Mouse (Mus musculus) heart, postnatal 0 days (tissue): Measurements from ENCODE around the gene Ptbp1. TPM values are rescaled to one million over a fixed set of nuclear protein-coding genes. Genes with fewer than 3 reads are reported as not detected.

Source experiments
- ATAC-seq: fragments of 200-750 bp; cut with Nextera tagmentation; 2 replicates; pipeline ENCODE4 v1.8.0; 2017; ENCODE audit warnings: low read depth, moderate number of reproducible peaks, moderate library complexity; ENCODE audit not compliant: insufficient read depth
- DNase-seq: peaks from one replicate; pipeline ENCODE4 v3.0.0-alpha.2; 2016; ENCODE audit warnings: low spot score
- H3K27ac ChIP-seq: fragments of 300-500 bp; sonication (generic); 2 replicates; pipeline ENCODE4 v1.5.1; 2014; ENCODE audit warnings: low read depth, mild to moderate bottlenecking
- H3K27me3 ChIP-seq: fragments of 300-500 bp; sonication (generic); 2 replicates; pipeline ENCODE4 v1.6.1; 2014; ENCODE audit warnings: low read length, mixed read lengths; ENCODE audit not compliant: control insufficient read depth, insufficient read depth
- H3K36me3 ChIP-seq: fragments of 300-500 bp; sonication (generic); replicated peaks from 2 replicates; pipeline ENCODE4 v1.6.1; 2014; ENCODE audit warnings: low read length, mixed read lengths; ENCODE audit not compliant: control insufficient read depth, insufficient read depth
- H3K4me1 ChIP-seq: fragments of 300-500 bp; sonication (generic); 2 replicates; pipeline ENCODE4 v1.6.1; 2014; ENCODE audit warnings: antibody characterized with exemption; ENCODE audit not compliant: control insufficient read depth, insufficient read depth
- H3K4me2 ChIP-seq: fragments of 300-500 bp; sonication (generic); 2 replicates; pipeline ENCODE4 v1.6.1; 2014; ENCODE audit warnings: low read depth, mild to moderate bottlenecking, low read length, moderate library complexity
- H3K4me3 ChIP-seq: fragments of 300-500 bp; sonication (generic); 2 replicates; pipeline ENCODE4 v1.5.1; 2014; ENCODE audit warnings: low read depth, low read length
- H3K9ac ChIP-seq: fragments of 300-500 bp; sonication (generic); replicated peaks from 2 replicates; pipeline ENCODE4 v1.6.1; 2014; ENCODE audit warnings: low read depth, low read length, mixed read lengths
- H3K9me3 ChIP-seq: fragments of 300-500 bp; sonication (generic); replicated peaks from 2 replicates; pipeline ENCODE4 v1.6.1; 2016; ENCODE audit warnings: low read length; ENCODE audit not compliant: control insufficient read depth
- CTCF ChIP-seq: IDR thresholded peaks from 2 replicates; pipeline ENCODE4 v1.5.1; 2016; ENCODE audit warnings: antibody characterized with exemption, control low read depth, low read depth
- EP300 ChIP-seq: IDR thresholded peaks from 2 replicates; pipeline ENCODE4 v1.6.1; 2016; ENCODE audit warnings: antibody characterized with exemption, low read depth
- WGBS: fragments of 180-500 bp; shearing (Covaris S2); extraction: QIAGEN DNeasy Blood & Tissue Kit; methylation state at CpG from one replicate; pipeline ENCODE4 v1.1.7; 2014; 5-methylcytosine and 5-hydroxymethylcytosine counted together
- polyA plus RNA-seq: library from polyadenylated mRNA; unstranded; fragments of >200 nt; fragmentation: Nextera tagmentation; extraction: Ambion mirVana; gene quantifications from 2 replicates; pipeline ENCODE4 v1.2.1, GENCODE M21; 2015
- total RNA-seq: library from RNA; depleted of rRNA; stranded (reverse); fragments of >200 nt; gene quantifications from 2 replicates; pipeline ENCODE4 v1.2.3, GENCODE M21; 2014; ENCODE audit warnings: low replicate concordance

The Ptbp1 gene
- total and polyA plus RNA-seq, 2 experiments from 2014 or later = 40.4 to 186 TPM

DNA sequence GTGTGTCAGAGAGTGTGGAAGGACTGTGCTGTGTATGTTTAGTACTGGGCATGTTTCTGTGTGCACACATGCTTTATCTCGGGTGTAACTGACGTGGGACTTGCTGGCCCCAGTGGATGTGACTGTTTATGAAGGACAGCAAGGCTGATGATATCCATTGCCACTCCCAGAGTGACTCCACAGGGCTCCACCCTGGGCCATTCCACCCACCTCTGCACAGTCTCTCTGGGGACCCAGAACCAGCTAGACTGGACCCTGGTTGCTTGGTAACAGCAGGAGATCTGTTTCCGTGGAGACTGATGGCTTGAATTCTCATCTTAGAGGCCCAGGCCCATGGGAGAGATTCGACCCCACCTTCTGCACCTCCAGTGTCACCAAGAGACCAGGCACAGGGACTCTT is 36.0 kb upstream of the Ptbp1 start:
- 64% methylated on average over 4 of the region's 4 CpGs for WGBS
- H3K27ac ChIP-seq = no peak overlapping the region
- no peak overlapping the region for H3K9ac ChIP-seq
- H3K4me1 ChIP-seq = no peaks in the 10 kb centered on the region
- TF ChIP-seq CTCF (no peak), EP300 (no peak)
- H3K9me3 ChIP-seq = no peaks in the 10 kb centered on the region
- DNase-seq (no peak), ATAC-seq (no peak)
- H3K4me2 ChIP-seq = no peak overlapping the region
- peaks cover 25% of the 10 kb centered on the region for H3K36me3 ChIP-seq
- no peaks in the 10 kb centered on the region for H3K27me3 ChIP-seq
- no peak overlapping the region for H3K4me3 ChIP-seq

DNA sequence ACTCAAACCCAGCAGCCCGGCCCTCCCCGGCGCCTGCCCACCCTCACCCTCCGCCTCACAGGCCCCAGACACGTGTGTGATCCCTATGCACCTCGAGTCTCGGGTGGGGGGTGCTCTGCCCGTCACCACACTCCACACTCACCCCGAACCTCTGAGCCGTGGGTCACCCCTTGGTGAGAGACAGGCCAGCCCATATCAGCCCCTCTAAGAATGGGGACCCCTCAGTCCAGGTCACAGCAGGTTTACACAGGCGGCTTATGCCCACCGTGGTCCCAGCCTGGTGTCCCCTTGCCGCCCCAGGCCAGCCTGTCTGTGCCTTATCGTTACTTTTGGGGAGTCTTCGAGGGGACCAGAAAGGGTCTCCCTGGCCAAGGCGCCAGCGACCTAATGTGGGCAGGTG is 34.6 kb upstream of the Ptbp1 start:
- no peaks in the 10 kb centered on the region for H3K9me3 ChIP-seq
- H3K4me3 ChIP-seq = no peak overlapping the region
- H3K4me2 ChIP-seq = no peak overlapping the region
- H3K36me3 ChIP-seq = peaks cover 25% of the 10 kb centered on the region
- peaks cover 3% of the 10 kb centered on the region; the same call in 1 of the 2 replicates for H3K4me1 ChIP-seq
- no peak overlapping the region for H3K27ac ChIP-seq
- TF ChIP-seq EP300 = no peak
- TF ChIP-seq CTCF = no peak
- no peaks in the 10 kb centered on the region for H3K27me3 ChIP-seq
- ATAC-seq (no peak), DNase-seq (no peak)
- no peak overlapping the region for H3K9ac ChIP-seq
- 87% methylated on average over 17 of the region's 17 CpGs for WGBS

DNA sequence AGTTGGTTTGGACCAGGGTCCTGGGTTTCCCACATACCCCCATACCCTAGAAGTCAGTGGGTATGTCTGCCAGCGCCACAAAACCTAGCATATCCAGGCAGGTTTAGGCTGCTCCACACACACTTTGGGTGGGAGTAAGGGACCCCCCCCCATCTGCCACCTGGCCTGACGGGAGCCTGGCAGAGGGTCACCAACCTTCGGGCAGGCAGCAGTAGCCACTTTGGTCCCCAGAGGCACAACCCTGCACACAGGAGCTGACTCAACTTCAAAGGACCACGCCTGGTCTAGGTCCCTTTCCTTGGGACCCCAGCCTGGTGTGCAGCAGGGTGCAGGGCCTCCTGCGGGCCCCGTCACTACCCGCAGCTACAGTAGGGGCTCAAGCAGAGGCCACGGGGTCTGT is 34.0 kb upstream of the Ptbp1 start:
- ATAC-seq (no peak), DNase-seq (no peak)
- Histone ChIP-seq H3K4me3 (no peak overlapping the region), H3K4me1 (peaks cover 3% of the 10 kb centered on the region; the same call in 1 of the 2 replicates), H3K27ac (no peak overlapping the region), H3K36me3 (peaks cover 24% of the 10 kb centered on the region), H3K27me3 (no peaks in the 10 kb centered on the region), H3K9ac (no peak overlapping the region), H3K9me3 (no peaks in the 10 kb centered on the region), H3K4me2 (no peak overlapping the region)
- no peak for TF ChIP-seq CTCF
- TF ChIP-seq EP300 = no peak
- WGBS = 74% methylated on average over 8 of the region's 8 CpGs

DNA sequence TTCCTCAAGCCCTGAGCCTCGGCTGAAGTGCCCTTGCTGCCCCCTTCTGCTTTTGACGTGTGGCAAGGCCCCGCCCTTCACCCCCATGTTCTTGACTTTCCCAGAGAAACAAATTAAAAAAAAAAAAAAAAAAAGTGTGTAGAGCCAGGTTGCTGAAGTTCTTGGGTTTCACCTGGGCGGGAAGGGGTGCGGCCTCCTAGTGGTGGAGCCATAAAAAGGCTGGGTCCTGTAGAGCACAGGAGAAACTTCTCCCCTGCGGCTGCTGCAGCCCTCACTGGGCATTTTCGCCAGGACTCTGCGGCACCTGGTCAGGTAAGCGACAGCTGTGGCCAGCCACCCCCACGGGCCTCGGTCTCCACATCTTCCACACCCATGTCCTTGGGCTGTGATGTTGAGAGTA is 33.4 kb upstream of the Ptbp1 start, which contains the start of gene Misp:
Misp (plus strand) TSS at position 208 of the 400 bp plus-strand sequence.
- Histone ChIP-seq H3K36me3 (peaks cover 19% of the 10 kb centered on the region), H3K9ac (no peak within 1 kb of the TSS), H3K9me3 (no peaks in the 10 kb centered on the region), H3K4me2 (no peak within 1 kb of the TSS), H3K27ac (no peak within 1 kb of the TSS), H3K27me3 (no peaks in the 10 kb centered on the region), H3K4me3 (no peak within 1 kb of the TSS), H3K4me1 (peaks cover 3% of the 10 kb centered on the region; the same call in 1 of the 2 replicates)
- DNase-seq (no peak), ATAC-seq (no peak)
- no peak for TF ChIP-seq CTCF
- TF ChIP-seq EP300 = no peak
- WGBS = 67% methylated on average over 11 of the region's 11 CpGs

DNA sequence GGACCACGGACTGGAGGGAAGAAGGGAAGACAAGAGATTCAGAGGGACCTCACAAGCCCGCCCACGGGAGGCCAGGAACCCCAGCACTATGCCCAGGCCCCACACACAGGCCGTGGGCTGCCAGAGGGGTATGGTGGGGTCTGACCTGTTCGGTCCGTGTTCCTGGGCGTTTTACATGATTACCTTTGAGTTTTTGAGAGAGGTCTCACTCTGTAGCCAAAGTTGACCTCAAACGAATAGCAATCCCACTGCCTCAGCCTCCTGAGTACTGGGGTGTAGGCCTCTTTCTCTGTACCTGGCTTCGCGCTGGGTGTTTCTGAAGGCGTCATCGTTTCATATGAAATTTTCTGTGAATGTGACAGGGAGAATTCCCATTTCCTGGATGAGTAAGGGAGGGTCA is 32.5 kb upstream of the Ptbp1 start:
- no peak overlapping the region for H3K4me3 ChIP-seq
- ATAC-seq (no peak), DNase-seq (no peak)
- 91% methylated on average over 11 of the region's 12 CpGs for WGBS
- H3K27ac ChIP-seq = no peak overlapping the region
- H3K27me3 ChIP-seq = no peaks in the 10 kb centered on the region
- no peaks in the 10 kb centered on the region for H3K9me3 ChIP-seq
- H3K9ac ChIP-seq = no peak overlapping the region
- no peak for TF ChIP-seq EP300
- TF ChIP-seq CTCF = no peak
- H3K4me2 ChIP-seq = no peak overlapping the region
- H3K4me1 ChIP-seq = peaks cover 3% of the 10 kb centered on the region; the same call in 1 of the 2 replicates
- H3K36me3 ChIP-seq = peaks cover 11% of the 10 kb centered on the region

DNA sequence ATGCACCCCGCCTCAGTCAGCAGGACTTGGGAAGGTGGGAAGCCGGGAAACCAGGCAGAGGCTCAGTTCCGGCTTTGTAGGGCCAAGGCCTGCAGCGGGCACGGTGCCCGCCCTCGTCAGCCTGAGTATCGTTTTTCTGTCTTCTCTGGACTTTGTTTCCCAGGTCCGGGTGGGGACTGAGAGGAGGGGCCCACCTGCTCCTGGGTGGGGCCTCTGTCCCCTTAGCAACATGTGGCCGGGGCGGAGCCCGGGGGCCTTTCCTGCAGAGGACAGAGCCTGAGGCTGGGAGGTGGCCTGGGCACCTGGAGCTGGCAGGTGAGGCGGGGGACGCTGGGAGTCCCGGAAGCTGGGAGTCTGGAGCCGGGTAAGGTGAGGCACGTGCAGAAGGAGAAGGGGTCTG is 31.9 kb upstream of the Ptbp1 start:
- ATAC-seq (no peak), DNase-seq (no peak)
- WGBS = 60% methylated on average over 17 of the region's 17 CpGs
- peaks cover 3% of the 10 kb centered on the region; the same call in 1 of the 2 replicates for H3K4me1 ChIP-seq
- H3K9me3 ChIP-seq = no peaks in the 10 kb centered on the region
- H3K27ac ChIP-seq = no peak overlapping the region; the same call in 1 of the 2 replicates
- H3K4me3 ChIP-seq = no peak overlapping the region
- H3K4me2 ChIP-seq = no peak overlapping the region
- no peak overlapping the region for H3K9ac ChIP-seq
- no peaks in the 10 kb centered on the region for H3K27me3 ChIP-seq
- peaks cover 11% of the 10 kb centered on the region for H3K36me3 ChIP-seq
- TF ChIP-seq CTCF (no peak), EP300 (no peak)
